Mouse (Mus musculus): ENCODE results near the gene Ccdc96. TPM values are rescaled to one million over a fixed set of nuclear protein-coding genes. Genes with fewer than 3 reads are reported as not detected.

The Ccdc96 gene
- polyA plus RNA-seq, 1 experiment, result 1.0 TPM

DNA sequence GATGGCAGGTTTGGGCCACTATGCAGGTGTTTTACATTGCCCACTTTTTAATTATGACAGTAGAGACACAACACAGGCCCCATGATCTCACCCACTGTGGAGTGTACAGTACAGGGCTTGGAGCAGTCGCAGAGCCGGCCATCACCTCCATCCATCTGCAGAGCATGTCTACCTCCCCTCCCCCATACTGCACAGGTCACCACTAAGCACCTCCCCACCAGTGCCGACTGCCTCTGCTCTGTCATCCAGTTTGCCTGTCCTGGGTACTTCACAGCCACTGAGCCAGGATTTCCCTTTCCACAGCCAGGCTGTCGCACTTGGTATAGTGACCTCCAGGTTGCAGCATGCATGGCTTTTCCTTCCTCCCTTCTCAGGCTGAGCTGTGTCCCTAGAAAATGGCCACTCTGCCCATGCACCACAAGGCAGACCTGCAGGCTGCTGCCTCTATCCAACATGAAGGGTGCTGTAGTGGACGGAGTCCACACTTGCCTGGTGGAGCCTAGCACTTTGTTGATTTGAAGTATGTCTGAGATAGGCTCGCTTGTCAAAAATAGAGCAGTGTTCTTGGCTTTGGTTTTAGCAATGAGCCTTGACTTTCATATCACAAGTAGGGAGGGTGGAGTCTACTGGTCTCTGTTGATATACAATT is 34.6 kb upstream of the Ccdc96 start:
- TF ChIP-seq POLR2A (IDR thresholded peaks at IDR 0.05; ENCODE audit: borderline replicate concordance, insufficient read depth, low read length) (no peak), CTCF (IDR thresholded peaks at IDR 0.05; ENCODE audit: borderline replicate concordance, insufficient read depth, low read depth, low read length) (no peak)
- Histone ChIP-seq H3K27me3 (ENCODE audit: control insufficient read depth, insufficient read depth, low read length) (no peaks in the 10 kb centered on the region), H3K4me3 (replicated peaks; ENCODE audit: insufficient read depth, low read depth, low read length) (no peak overlapping the region), H3K27ac (ENCODE audit: insufficient read depth, low read length) (no peak overlapping the region), H3K4me1 (ENCODE audit: control insufficient read depth, insufficient read depth, low read length) (peaks cover 5% of the 10 kb centered on the region)
- WGBS, result 89% methylated on average over 6 of the region's 6 CpGs
- no peak for DNase-seq

- Histone ChIP-seq H3K4me3 (replicated peaks; ENCODE audit: insufficient read depth, low read depth, low read length) (no peak overlapping the region), H3K27me3 (ENCODE audit: control insufficient read depth, insufficient read depth, low read length) (no peaks in the 10 kb centered on the region; the same call in 1 of the 2 replicates), H3K27ac (ENCODE audit: insufficient read depth, low read length) (no peak overlapping the region), H3K4me1 (ENCODE audit: control insufficient read depth, insufficient read depth, low read length) (no peaks in the 10 kb centered on the region)
- TF ChIP-seq CTCF (IDR thresholded peaks at IDR 0.05; ENCODE audit: borderline replicate concordance, insufficient read depth, low read depth, low read length) (no peak), POLR2A (IDR thresholded peaks at IDR 0.05; ENCODE audit: borderline replicate concordance, insufficient read depth, low read length) (no peak)
- 23% methylated on average over 10 of the region's 10 CpGs for WGBS
- no peak for DNase-seq
Observed at GRCm38 (mm10) chr5:36451119-36451518, 33.3 kb upstream of the Ccdc96 start.

DNA sequence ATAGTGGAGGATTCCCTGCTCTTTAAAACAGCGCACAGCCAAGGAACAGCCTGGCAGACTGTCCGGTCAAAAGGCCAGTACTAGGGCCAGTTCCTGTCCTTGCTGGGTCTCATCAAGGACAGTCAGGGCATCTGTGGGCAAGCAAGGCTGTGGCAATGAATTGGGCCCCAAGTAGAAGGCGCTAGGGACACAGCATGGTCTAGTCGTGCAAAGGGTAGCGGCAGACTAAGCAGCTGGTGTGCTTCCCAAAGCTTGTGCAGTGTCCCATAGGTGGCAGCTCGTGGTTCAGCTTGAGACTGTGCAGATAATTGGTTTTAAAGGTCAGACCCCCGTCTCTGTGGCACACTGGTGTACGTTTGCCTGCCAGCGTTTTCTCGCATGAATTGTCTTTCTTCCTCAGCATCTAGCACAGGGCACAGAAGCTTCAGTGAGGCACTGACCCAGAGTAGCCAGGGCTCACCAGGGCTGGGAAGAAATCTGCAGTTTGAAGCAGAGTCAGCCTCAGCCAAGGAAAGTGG is 32.5 kb upstream of the Ccdc96 start:
- H3K4me1 ChIP-seq (ENCODE audit: control insufficient read depth, insufficient read depth, low read length), result no peaks in the 10 kb centered on the region
- H3K4me3 ChIP-seq (replicated peaks; ENCODE audit: insufficient read depth, low read depth, low read length), result no peak overlapping the region
- 33% methylated on average over 10 of the region's 10 CpGs for WGBS
- DNase-seq, result no peak
- H3K27ac ChIP-seq (ENCODE audit: insufficient read depth, low read length), result no peak overlapping the region
- no peaks in the 10 kb centered on the region; the same call in 1 of the 2 replicates for H3K27me3 ChIP-seq (ENCODE audit: control insufficient read depth, insufficient read depth, low read length)
- TF ChIP-seq POLR2A (IDR thresholded peaks at IDR 0.05; ENCODE audit: borderline replicate concordance, insufficient read depth, low read length), result no peak
- TF ChIP-seq CTCF (IDR thresholded peaks at IDR 0.05; ENCODE audit: borderline replicate concordance, insufficient read depth, low read depth, low read length), result no peak

GRCm38 (mm10) chr5:36452821-36453220 is 31.6 kb upstream of the Ccdc96 start:
- no peak overlapping the region for H3K4me3 ChIP-seq (replicated peaks; ENCODE audit: insufficient read depth, low read depth, low read length)
- H3K27ac ChIP-seq (ENCODE audit: insufficient read depth, low read length), result no peak overlapping the region
- 77% methylated on average over 6 of the region's 6 CpGs for WGBS
- no peak for TF ChIP-seq POLR2A (IDR thresholded peaks at IDR 0.05; ENCODE audit: borderline replicate concordance, insufficient read depth, low read length)
- no peak for TF ChIP-seq CTCF (IDR thresholded peaks at IDR 0.05; ENCODE audit: borderline replicate concordance, insufficient read depth, low read depth, low read length)
- DNase-seq, result no peak
- no peaks in the 10 kb centered on the region for H3K4me1 ChIP-seq (ENCODE audit: control insufficient read depth, insufficient read depth, low read length)
- H3K27me3 ChIP-seq (ENCODE audit: control insufficient read depth, insufficient read depth, low read length), result no peaks in the 10 kb centered on the region; the same call in 1 of the 2 replicates

- H3K27me3 ChIP-seq (ENCODE audit: control insufficient read depth, insufficient read depth, low read length), result no peaks in the 10 kb centered on the region; the same call in 1 of the 2 replicates
- DNase-seq, result no peak
- no peak overlapping the region for H3K4me3 ChIP-seq (replicated peaks; ENCODE audit: insufficient read depth, low read depth, low read length)
- TF ChIP-seq CTCF (IDR thresholded peaks at IDR 0.05; ENCODE audit: borderline replicate concordance, insufficient read depth, low read depth, low read length) (no peak), POLR2A (IDR thresholded peaks at IDR 0.05; ENCODE audit: borderline replicate concordance, insufficient read depth, low read length) (no peak)
- H3K4me1 ChIP-seq (ENCODE audit: control insufficient read depth, insufficient read depth, low read length), result no peaks in the 10 kb centered on the region
- 87% methylated on average over 4 of the region's 4 CpGs for WGBS
- no peak overlapping the region for H3K27ac ChIP-seq (ENCODE audit: insufficient read depth, low read length)
Observed at GRCm38 (mm10) chr5:36457706-36458105, 26.7 kb upstream of the Ccdc96 start.

DNA sequence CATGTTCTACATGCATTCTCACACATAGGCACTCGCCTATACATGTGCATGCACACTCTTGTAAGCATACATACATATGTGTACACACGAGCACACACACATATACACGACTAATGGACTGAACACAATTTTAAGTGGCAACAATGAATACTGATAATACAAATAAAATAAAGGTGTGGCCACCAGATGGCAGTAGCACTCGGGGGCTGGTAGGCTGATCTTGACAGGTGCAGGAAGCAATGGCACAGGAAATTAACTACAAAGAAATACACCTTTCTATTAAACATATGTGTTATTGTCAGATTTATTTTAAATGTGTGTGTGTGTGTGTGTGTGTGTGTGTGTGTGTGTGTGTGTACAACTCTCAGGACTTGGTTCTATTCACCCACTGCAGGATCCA is 25.5 kb upstream of the Ccdc96 start:
- WGBS, result 12% methylated on average over 4 of the region's 4 CpGs
- Histone ChIP-seq H3K4me3 (replicated peaks; ENCODE audit: insufficient read depth, low read depth, low read length) (no peak overlapping the region), H3K4me1 (ENCODE audit: control insufficient read depth, insufficient read depth, low read length) (no peaks in the 10 kb centered on the region), H3K27me3 (ENCODE audit: control insufficient read depth, insufficient read depth, low read length) (no peaks in the 10 kb centered on the region; the same call in 1 of the 2 replicates), H3K27ac (ENCODE audit: insufficient read depth, low read length) (no peak overlapping the region)
- no peak for TF ChIP-seq POLR2A (IDR thresholded peaks at IDR 0.05; ENCODE audit: borderline replicate concordance, insufficient read depth, low read length)
- peak; percentile 69; the same call in 1 of the 2 replicates for TF ChIP-seq CTCF (IDR thresholded peaks at IDR 0.05; ENCODE audit: borderline replicate concordance, insufficient read depth, low read depth, low read length)
- DNase-seq, result peak; percentile 41 to 42

- Histone ChIP-seq H3K4me1 (ENCODE audit: control insufficient read depth, insufficient read depth, low read length) (peaks cover under 1% of the 10 kb centered on the region; the same call in 1 of the 2 replicates), H3K27ac (ENCODE audit: insufficient read depth, low read length) (no peak overlapping the region), H3K27me3 (ENCODE audit: control insufficient read depth, insufficient read depth, low read length) (no peaks in the 10 kb centered on the region; the same call in 1 of the 2 replicates), H3K4me3 (replicated peaks; ENCODE audit: insufficient read depth, low read depth, low read length) (no peak overlapping the region)
- no peak for TF ChIP-seq CTCF (IDR thresholded peaks at IDR 0.05; ENCODE audit: borderline replicate concordance, insufficient read depth, low read depth, low read length)
- no peak for TF ChIP-seq POLR2A (IDR thresholded peaks at IDR 0.05; ENCODE audit: borderline replicate concordance, insufficient read depth, low read length)
- no peak for DNase-seq
- WGBS, result 85% methylated on average over 2 of the region's 2 CpGs
Observed at GRCm38 (mm10) chr5:36460712-36461111, 23.7 kb upstream of the Ccdc96 start.

DNA sequence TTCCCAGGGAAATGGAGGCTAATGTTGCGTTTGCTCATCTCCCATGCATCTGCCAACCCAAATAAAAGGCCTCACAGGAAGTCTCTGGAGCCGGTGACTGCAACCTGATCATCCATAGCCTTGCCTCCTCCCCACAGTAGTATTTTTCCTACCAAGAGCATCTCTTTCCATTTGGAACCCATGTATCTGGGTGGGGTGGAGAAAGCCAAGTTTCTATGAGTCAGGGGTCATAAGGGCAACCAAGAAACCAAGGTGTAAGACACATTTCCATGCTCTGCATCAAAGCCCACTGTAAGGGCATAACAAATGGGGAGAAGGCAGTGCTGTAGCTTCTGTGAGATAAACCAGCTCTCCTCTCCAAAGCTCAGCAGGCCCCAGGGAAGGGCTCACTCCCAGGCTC is 23.2 kb upstream of the Ccdc96 start:
- DNase-seq, result no peak
- Histone ChIP-seq H3K4me1 (ENCODE audit: control insufficient read depth, insufficient read depth, low read length) (peaks cover 4% of the 10 kb centered on the region; the same call in 1 of the 2 replicates), H3K27me3 (ENCODE audit: control insufficient read depth, insufficient read depth, low read length) (no peaks in the 10 kb centered on the region; the same call in 1 of the 2 replicates), H3K27ac (ENCODE audit: insufficient read depth, low read length) (no peak overlapping the region), H3K4me3 (replicated peaks; ENCODE audit: insufficient read depth, low read depth, low read length) (no peak overlapping the region)
- 77% methylated on average over 2 of the region's 2 CpGs for WGBS
- no peak for TF ChIP-seq POLR2A (IDR thresholded peaks at IDR 0.05; ENCODE audit: borderline replicate concordance, insufficient read depth, low read length)
- no peak for TF ChIP-seq CTCF (IDR thresholded peaks at IDR 0.05; ENCODE audit: borderline replicate concordance, insufficient read depth, low read depth, low read length)
